Mouse (Mus musculus) CD4-positive naive resting alpha-beta T cell, adult 57 days (primary cell): Measurements from ENCODE around the gene Adh5. TPM values are rescaled to one million over a fixed set of nuclear protein-coding genes. Genes with fewer than 3 reads are reported as not detected.

ENCODE experiments used
- total RNA-seq: library from RNA; stranded (reverse); gene quantifications from one replicate; pipeline ENCODE4 v1.2.4, GENCODE M21; 2023

Adh5 gene
- 78.9 TPM for total RNA-seq

DNA sequence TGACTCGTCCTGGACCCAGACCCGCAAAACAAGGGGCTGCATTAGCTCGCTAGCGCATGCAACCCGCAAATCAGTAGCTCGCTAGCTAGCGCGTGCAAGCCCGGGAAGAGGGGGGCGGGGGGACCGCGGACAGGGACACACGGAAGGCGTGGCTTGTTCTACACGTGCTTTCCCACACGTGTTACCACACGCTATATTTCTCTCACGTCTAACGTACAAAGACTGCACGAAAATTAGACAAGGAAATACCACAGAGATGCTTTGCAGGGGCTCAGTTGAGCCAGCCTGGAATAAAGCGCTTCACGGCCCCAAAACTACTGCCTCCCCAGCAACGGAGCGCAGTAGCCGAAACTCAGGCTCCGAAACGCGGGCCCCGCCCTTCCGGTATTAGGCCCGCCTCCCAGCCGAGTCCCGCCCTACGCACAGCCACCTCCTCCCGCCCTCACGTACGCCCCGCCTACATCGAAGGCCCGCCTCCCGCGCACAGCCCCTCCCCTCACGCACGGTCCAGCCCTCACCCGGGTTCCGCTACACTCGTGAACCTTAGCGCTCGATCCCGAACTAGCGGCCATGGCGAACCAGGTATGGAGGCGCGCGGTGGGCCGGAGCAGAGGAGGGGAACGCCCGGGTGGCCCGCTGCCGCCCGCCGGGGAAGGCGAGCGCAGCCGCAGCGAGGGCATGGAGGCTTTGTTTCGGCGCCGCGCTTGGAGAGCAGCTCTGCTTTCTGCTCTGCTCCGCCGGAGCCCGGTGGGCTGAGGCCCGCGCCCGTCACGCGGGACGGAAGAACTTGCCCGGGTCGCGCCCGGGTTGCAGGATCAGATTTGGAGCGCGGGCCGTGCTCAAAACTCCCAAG, at the start of gene Adh5:
Adh5 (plus strand) TSS at position 482 of the 853 bp plus-strand sequence.

DNA sequence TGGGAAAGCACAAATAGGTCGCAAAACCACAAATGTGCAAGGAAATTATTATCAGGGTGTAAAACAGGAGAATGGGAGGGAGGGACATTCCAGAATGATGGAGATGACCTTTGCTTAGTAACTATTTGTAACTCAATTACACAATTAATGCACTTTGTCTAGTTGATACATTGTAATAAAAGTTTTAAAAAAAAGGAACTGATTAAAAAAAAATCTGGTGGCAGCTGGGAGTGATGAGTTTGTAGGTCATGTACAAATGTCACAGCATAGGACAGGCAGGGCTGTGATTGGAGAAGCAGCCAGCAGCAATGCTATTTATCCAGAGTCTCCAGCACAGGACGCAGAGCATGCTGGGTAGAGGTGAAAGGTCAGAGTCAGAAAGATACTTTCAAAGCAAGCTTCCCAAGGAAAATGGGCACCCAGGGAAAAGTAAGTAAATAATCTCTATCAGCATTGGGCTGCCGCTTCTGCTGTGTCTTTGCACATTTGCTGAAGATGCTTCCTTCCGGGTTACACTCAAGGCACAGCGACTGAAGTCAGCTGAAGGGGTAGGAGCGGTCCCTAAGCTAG, 27.7 kb upstream of the Adh5 start, which contains the start of gene Adh4:
Adh4 (plus strand) TSS at position 346 of the 570 bp plus-strand sequence.

DNA sequence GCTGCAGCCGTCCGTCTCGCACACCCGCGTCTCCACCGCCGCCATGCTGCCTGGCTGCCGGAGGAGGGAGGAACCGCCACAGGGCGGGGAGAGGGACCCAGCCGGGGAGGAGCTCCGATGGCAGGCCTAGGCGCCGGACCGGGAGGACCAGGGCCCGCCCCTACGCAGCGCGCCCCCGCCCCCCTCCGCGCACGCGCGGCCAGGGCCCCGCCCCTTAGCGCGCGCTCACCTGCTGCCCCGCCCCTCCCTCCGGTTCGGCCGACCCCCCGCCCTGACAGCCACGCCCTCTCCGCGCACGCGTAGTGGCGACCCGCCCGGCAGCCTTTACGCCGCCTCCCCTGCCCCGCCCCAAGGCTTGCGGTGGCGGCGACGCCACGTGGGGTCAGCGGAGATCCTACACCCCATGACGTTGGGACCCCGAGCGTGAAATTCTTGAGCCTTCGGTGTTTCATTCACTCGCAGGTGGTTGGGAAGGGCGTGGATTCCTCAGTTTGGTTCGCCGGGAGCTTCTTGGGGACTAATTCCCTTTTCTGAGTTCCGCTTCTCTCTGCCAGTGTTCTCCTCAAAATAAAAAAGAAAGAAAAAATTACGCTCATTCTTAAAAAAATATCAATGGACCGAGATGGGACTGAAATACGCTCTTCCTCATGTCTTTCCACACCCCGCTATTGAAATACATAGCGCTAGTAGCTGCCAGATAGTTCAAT, 46.6 kb downstream of the Adh5 start, which contains the start of gene Metap1:
Metap1 (minus strand) TSS at position 189 of the 707 bp plus-strand sequence.

Other genes with a start within 250 kb of the Adh5 start
- gene 4930579F01Rik, start 249.3 kb upstream of the Adh5 start, total RNA-seq: not detected
- not detected for gene Adh7, start 225.3 kb upstream of the Adh5 start, total RNA-seq
- gene Adh1, start 182.1 kb upstream of the Adh5 start, total RNA-seq: 15.9 TPM
- gene Adh6a, start 129.8 kb upstream of the Adh5 start, total RNA-seq: not detected
- gene Adh6b, start 101.3 kb upstream of the Adh5 start, total RNA-seq: not detected
- not detected for gene Adh4, start 27.6 kb upstream of the Adh5 start, total RNA-seq
- 47.0 TPM for gene Metap1, start 46.4 kb downstream of the Adh5 start, total RNA-seq
- 66.6 TPM for gene Eif4e, start 83.1 kb downstream of the Adh5 start, total RNA-seq